Mouse (Mus musculus) gastrocnemius, postnatal 25 days (tissue): Measurements from ENCODE around the gene Basp1. TPM values are rescaled to one million over a fixed set of nuclear protein-coding genes. Genes with fewer than 3 reads are reported as not detected.

Experiments used
- DNase-seq: peaks from one replicate; pipeline ENCODE4 v3.0.0; 2022
- total RNA-seq, 2 experiments: library from RNA; stranded (reverse); gene quantifications; 1 replicate in 1 of 2; 2 replicates in 1 of 2; pipeline ENCODE4 v1.2.3; 2021

Basp1 gene
- total RNA-seq, 2 experiments from 2014 or later: 3.7 to 3.9 TPM

GRCm38 (mm10) chr15:25363636-25364035 is 49.9 kb downstream of the Basp1 start:
- DNase-seq: no peak

DNA sequence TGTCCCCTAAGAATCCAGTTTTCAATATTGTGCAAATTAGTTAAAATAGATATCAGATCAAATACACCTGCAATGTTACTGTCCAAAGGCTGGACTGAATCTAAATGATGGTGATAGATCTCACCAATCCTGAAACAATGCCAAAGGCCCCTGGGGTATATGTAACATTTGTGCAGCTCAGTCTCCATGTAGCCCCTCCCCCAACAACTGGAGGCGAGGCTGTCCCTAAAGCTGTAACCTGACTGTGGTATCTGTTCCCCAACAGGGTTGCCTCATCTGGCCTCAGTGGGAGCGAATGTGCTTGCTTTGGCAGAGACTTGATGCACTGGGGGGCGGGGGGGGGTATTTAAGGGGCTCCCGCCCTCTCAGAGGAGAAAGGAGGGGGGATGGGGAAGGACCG is 52.7 kb downstream of the Basp1 start:
- DNase-seq: no peak

DNA sequence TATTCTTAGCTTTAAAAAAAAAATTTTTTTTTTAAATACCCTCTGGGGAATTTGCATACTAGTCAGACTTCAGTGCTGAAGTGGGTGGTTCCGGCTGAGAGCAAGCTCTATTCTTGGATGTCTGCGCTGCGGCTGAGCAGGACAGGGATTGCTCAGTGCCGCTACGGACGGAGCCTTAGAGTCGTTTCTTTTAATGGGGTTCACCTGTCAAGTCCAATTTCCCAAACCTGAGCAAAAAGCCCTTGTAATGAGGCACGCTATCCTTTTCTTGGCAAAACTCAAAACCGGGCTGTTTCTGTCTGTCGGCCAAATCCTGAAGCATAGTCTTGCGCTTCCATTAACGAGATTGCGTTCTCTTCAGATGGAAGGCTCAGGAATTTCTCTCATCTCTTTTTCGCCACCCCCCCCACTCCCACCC is 54.9 kb downstream of the Basp1 start:
- no peak for DNase-seq

DNA sequence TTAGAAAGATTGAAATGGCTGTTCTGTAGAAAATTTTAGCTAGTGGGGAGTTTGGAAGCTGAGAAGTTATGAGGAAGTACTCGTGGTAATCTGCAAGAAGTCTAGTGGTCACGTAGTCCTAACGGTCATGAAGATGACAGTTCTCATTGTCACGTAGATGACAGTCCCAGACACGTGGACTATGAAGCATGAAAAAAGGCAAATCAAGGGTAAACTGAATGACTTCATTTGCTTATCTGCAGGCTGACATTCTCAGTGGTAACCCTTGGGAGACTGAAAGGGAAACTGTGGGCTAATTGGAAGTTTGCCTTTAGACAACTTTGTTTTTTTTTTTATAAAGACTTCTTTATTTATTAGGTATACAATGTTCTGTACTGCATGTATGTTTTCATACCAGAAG is 58.2 kb downstream of the Basp1 start:
- no peak for DNase-seq

DNA sequence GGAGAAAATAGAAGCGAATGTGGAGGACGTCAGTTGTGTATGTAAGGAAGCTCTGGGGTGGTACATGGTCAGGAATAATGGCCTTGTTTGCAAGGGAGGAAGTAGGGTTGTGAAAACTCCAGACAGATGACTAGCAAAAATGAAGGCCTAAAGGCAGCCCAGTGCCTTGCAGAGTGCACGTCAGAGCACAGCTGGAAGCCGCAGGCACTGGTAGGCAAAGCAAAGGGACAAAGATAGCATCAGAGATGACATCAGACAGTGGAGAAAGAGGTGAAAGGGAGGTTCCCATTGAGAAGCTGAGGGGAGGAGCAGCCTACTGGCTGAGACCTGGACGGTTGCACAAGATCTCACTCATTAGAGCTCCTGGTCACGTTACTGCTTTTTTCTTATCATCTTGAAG is 58.8 kb downstream of the Basp1 start:
- DNase-seq: no peak

DNA sequence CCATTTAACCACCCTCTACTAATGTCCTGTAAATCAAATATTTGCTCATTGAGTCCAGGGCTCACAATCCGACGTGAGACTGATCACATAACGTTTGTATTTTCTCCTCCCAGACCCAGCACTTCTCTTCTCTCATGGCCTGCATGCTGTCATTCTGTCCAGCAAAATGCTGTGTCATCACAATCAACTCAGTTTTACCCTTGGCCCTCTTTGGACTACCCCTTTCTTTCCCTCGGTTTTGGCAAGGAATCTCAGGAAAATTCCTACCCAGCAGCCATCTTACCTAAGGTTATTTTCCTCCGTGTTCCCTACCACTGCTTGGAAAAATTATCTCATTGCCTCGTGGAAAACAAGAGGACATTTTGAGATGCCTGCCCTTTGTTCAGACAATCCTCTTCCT is 60.1 kb downstream of the Basp1 start:
- no peak for DNase-seq

GRCm38 (mm10) chr15:25343263-25343662 is 70.3 kb downstream of the Basp1 start:
- DNase-seq: no peak

- no peak for DNase-seq
Observed at GRCm38 (mm10) chr15:25335277-25335676, 78.3 kb downstream of the Basp1 start.

GRCm38 (mm10) chr15:25331877-25332445 is 81.6 kb downstream of the Basp1 start:
- DNase-seq: no peak

GRCm38 (mm10) chr15:25330946-25331345 is 82.6 kb downstream of the Basp1 start:
- DNase-seq: no peak

DNA sequence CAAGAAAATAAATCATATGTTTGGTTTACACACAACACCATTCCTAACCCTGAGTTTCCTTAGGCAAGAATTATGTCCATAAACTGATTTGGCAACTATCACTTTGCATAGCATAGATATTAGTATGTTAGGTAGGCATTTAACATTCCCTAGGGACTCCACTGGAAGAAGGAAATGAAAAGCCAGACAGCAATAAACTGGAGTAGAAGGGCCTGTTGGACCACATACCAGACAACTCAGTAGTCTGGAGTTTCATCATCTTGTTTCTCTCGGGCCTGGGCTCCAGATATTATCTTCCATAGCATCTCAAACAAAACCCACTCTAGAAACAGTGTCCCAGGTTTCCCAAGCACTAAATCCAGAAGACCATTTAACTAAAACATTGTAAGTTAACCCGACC is 91.0 kb downstream of the Basp1 start:
- DNase-seq: no peak

- no peak for DNase-seq
Observed at GRCm38 (mm10) chr15:25322111-25322510, 91.5 kb downstream of the Basp1 start.

- no peak for DNase-seq
Observed at GRCm38 (mm10) chr15:25321636-25322035, 91.9 kb downstream of the Basp1 start.

DNA sequence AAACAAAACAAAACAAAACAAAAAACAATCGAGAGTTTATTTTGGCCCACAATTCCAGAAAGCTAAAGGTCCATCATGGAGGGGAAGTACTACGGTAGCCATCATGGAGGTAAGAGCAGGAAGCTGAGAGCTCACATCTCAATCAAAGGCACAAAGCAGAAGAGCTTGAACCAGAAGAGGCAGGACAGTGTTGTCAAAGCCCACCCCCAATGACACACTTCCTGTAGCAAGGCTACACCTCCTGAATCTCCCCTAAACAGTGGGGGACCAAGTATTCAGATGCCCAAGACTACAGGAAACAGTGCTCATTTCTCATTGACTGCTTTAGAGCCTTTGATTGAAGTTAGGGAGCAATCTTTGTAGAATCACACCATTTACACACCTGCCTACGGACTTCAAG is 99.1 kb downstream of the Basp1 start:
- no peak for DNase-seq

Other genes with a start within 250 kb of the Basp1 start
- 10 to 100 TPM; 36.3 to 50.5 TPM for gene Myo10, start 208.8 kb upstream of the Basp1 start, total RNA-seq